1 mouse cellular context compared by ENCODE assay signal in genomic region chr11:43493815-43494409, GRCm38 (mm10).
TF ChIP-seq lines count a peak whose summit lies in the region.

No protein-coding gene starts in this region.

TF ChIP-seq in MEL, 35 proteins besides CTCF, POLR2A, EP300 and RAD21 (continued from another document):
- TF ChIP-seq GABPA (IDR thresholded peaks at IDR 0.05; ENCODE audit: low read depth, low read length) = no peak
- no peak for TF ChIP-seq KAT2A (conservative IDR thresholded peaks at IDR 0.05; ENCODE audit: low read depth, low read length)
- no peak for TF ChIP-seq MXI1 (IDR thresholded peaks at IDR 0.05; ENCODE audit: low read depth, low read length)
- TF ChIP-seq CHD2 (IDR thresholded peaks at IDR 0.05; ENCODE audit: low read length) = no peak; the same call in 1 of the 2 replicates
